Mouse (Mus musculus) adrenal gland, adult 8-10 months (tissue): ENCODE results near the gene Pcgf1. TPM values are rescaled to one million over a fixed set of nuclear protein-coding genes. Genes with fewer than 3 reads are reported as not detected.

Experiments used
- DNase-seq: peaks from one replicate; pipeline ENCODE4 v3.0.0; 2022
- total RNA-seq, 4 experiments: library from RNA; stranded (reverse); gene quantifications; 2 replicates each; pipeline ENCODE4 v1.2.4; 2022

Pcgf1 gene
- total RNA-seq, 4 experiments from 2014 or later, result 50.4 to 79.1 (median 66.0) TPM

DNA sequence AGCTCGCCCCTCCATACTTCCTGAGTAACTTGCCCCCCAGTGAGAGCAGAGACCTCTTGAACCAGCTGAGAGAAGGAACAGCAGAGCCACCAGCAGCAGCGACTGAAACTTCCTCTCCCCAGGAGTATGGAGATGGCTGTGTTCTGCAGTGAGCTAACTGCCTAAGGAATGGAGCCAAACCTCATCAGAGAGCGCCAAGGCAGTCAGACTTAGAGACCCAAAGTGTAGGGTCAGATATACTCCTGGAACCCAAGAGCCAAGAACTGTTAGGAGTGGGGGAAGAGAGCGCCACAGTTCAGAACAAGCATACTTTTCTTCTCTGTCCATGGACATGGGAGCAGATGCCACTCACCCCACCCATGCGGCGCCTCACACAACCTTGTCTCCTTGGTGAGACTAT is 11.2 kb upstream of the Pcgf1 start:
- DNase-seq, result no peak

DNA sequence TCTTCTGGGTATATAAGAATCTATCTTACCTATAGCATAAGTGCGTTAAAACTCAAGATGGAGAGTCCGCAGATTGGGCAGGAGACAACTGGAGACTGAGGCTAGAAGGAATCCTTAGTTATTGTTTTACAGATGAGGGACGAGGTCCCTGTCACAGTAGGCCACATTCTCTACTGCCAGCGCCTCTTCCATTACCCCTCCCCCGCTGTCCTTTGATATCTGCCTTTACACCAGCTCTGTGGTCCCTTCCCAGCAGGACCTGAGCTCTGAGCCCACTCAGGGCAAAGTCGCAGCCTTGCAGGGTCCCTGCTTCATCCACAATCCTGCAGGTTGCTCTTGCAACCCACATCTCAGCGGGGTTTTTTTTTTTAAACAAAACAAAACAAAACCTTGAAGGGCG is 9.4 kb upstream of the Pcgf1 start:
- no peak for DNase-seq

GRCm38 (mm10) chr6:83068706-83069487 is 8.8 kb upstream of the Pcgf1 start:
- no peak for DNase-seq

DNA sequence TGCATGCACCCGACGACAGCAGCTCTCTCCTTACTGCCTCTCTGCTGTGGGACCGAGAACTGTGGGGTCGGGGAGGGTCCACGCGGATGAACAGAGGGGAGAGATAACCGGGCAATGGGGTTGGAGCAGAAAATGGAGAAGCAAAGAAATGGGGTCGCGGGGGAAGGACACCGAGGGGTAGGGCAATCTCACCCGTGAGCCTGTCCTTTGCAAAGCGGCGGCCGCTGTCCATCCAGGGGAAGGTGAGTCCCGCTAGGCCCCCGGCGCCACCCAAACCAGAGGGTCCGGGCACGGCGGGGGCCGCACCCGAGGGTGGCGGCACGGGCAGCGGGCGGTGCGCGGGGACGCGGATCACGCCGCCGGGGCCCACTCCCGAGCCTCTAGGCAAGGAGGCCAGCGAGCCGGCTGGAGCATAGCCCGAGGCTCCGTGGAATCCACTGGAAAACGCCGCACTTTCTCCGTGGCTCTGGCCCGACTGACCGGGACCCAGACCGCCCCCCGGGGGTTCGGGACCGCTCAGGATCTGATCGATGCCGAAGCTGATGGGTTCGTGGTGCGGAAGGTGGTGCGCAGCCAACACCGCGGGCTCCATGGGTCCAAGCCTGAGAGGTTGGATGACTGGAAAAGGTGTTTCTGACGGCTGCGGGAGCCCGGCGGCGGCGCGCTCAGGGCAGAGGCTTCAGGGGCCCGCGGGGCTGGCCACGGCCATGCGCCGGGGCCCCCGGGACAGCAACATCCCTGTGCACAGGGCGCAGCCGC is 8.0 kb upstream of the Pcgf1 start:
- no peak for DNase-seq

- no peak for DNase-seq
Measured at GRCm38 (mm10) chr6:83070247-83070310, 7.6 kb upstream of the Pcgf1 start, which contains the start of gene Tlx2. Tlx2 (minus strand) TSS chr6:83070293.

DNA sequence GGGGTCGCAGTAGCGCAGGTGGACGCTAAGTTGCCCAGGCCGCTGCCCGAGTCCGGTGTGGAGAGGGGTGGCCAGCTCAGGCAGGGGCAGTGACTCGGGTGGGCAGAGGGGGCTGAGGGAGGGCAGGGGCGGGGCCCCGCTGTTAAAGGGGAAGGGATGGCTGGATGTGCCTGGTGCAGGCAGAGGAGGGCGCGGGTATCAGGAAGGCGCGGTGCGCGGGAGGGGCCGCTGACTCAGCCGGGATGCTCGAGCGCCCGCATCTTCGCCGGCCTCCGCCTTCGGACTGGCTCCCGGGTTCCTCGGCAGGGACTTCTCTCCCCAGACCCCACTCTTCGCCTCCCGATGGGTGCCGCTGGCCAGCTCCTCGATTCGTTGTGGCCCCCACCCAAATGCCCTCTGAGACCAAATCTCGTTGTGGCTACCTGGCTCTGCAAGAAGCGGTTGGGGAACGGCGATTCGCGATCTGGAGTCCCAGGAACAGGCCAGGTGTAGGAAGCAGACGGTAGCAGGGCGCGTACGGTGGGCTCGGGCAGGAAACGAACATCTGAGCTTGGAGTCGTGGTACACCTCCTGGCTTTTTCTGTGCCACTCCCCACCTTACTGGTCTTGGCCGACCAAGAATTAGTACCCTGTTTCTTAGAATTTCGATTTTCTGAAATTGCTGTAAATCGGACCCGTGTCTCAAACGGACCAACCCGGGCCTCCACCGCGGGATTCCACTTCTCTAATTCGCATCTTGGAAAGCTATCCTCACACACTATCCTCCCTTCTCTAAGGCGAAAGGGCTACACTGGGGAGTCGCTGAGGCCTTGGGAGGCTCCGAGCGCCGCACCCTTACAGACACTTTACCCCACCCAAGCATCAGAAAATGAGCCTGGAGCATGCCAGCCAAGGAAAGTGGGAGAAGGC is 7.1 kb upstream of the Pcgf1 start:
- no peak for DNase-seq

- DNase-seq, result no peak
Measured at GRCm38 (mm10) chr6:83071220-83071619, 6.4 kb upstream of the Pcgf1 start.

DNA sequence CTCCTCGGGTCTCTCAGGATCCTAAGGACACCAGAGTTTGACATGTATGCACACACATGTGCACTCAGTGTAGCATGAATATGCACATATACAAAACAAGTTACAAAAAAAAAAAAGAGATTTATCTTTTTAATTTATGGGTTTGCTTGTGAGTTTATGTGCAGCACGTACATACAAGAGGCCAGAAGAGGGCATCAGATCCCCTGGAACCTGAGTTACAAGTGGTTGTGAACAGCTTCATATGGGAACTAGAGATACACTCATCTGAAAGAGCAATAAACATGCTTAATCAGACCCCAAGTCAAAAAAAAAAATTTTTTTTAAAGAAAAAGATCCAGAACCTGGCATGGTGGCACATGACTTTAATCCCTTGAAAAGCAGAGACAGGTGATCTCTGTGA is 2.7 kb upstream of the Pcgf1 start:
- no peak for DNase-seq

DNA sequence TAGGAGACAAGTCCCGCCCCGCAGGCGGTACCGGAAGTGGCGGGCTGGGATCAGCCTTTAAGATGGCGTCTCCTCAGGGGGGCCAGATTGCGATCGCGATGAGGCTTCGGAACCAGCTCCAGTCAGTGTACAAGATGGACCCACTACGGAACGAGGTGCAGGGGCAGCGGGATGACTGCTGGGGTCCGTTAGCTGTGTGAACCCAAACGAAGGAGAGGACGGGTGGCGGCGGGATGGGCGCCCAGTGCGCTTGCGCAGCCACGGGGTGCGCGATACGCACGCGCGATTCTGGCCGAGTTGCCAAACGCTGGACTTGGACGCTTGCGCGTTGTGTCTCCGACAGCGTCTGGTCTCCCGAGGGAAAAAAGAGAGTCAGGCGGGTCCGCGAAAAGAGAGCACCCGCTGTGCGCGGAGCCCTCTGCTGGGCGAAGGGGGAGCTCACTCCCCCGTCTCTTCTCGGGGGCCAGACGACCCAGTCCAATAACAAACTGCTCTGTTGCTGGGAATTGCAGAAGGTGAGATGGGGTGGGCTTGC is 722 bp downstream of the Pcgf1 start:
- peak; percentile 98 for DNase-seq

- no peak for DNase-seq
Measured at GRCm38 (mm10) chr6:83080210-83080609, 2.5 kb downstream of the Pcgf1 start.

GRCm38 (mm10) chr6:83083497-83083896 is 5.8 kb downstream of the Pcgf1 start:
- DNase-seq, result no peak

DNA sequence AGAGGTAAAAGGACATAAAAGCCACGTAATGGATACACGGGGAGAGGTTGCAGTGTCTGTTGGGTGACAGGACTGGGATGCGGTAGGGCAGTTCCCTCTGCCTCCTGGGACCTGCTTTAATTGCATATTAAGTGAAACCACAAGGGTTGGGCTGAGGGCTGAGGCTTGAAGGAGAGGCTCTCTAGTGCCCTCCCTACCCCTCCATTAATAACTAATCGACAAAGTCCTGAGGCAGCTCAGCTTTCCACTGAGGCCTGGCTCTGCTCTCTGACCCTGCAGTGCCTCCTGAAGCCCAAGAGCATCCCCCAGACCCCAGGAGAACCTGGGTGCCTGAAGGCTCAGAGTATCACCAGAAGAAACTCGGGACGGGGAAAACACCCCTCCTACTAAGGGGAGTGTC is 6.8 kb downstream of the Pcgf1 start:
- no peak for DNase-seq

GRCm38 (mm10) chr6:83086121-83087035 is 8.7 kb downstream of the Pcgf1 start, which contains the start of gene Lbx2:
Lbx2 (plus strand) TSS chr6:83086367.
- no peak for DNase-seq

DNA sequence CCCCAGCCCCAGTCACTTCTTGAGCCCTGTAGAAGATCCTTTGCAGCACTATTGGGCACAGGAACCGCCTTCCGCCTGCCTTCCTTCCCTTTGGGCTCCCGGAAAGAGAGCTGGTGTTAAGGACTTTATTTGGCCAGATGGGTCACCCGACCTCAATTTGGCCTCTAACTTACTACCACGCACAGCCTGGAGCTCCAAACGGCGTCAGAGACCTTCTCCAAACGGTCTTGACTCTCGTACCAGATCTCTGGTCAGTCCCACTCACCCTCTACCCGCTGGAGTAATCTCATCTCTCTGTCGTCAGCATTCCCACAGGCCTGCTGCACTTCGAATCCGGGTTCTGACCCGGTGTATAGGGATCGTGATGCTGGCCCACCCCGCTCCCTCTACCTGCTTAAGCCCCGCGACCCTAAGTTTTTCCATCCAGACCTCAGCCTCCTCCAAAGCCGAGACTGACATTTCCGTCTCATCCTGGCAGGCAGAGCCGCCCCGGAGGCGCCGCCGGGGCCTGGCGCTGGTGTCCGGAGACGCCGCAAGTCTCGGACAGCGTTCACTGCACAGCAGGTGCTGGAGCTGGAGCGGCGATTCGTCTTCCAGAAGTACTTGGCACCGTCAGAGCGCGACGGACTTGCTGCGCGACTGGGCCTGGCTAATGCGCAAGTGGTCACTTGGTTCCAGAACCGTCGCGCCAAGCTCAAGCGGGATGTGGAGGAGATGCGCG is 9.7 kb downstream of the Pcgf1 start:
- no peak for DNase-seq

GRCm38 (mm10) chr6:83087926-83088260 is 10.2 kb downstream of the Pcgf1 start:
- DNase-seq, result no peak

DNA sequence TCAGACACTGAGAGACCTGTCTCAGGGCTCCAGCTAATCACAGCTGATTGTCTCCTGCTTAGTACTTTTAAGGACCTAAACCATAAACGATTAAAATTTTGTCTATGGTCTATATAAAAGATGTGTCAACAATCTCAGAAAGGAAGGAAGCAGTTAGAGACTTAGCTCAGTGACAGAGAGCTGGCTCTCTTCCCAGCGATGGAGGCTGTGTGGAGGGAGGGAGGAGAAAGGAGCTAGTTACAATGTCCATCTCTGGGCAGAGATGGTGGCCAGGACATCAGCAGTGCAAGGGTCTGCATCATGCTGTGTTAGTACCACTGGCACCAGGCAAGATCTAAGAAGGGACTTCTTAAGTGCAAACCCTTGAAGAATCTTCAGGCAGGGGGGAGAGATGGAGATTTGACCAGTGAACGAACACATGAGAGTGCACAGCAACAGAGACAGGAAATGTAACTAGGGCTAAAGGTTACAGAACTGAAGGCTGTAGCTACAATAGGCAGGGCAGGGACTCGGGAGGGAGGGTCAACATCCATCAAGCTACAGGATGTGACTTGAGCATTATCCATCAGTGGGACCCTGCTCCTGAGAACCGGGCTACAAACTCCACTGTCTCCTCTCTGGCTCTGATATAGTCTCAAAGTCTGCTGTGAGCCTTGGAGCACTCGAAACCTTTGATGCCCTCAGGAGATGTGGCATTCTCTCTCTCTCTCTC is 14.9 kb downstream of the Pcgf1 start:
- DNase-seq, result no peak

- DNase-seq, result no peak
Measured at GRCm38 (mm10) chr6:83095968-83096367, 18.3 kb downstream of the Pcgf1 start.

DNA sequence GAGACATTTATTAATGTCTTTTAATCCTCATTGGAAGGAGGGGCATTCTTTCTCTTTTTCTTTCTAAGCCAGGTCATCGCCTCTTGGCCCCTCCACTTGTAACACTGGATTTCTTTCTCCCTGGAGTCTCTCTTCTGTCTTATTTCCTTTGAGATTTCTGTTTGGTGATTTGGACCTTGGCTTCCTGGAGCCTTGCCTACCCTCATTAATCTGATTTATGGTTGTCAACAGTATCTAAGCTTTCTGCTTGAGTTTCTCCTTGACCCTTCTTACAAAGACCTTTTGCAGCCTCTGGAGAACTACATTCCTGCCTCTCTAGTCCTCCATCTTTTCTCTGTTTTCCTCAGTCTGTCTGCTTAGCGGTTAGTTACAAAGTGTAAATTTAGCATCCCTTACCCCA is 20.7 kb downstream of the Pcgf1 start:
- peak; percentile 72 for DNase-seq

GRCm38 (mm10) chr6:83101316-83101687 is 23.6 kb downstream of the Pcgf1 start, which contains the start of the genes Ccdc142 and Gm42688:
Ccdc142 (plus strand) TSS chr6:83101601.
Gm42688 (plus strand) TSS chr6:83101617.
- peak; percentile 92 for DNase-seq

DNA sequence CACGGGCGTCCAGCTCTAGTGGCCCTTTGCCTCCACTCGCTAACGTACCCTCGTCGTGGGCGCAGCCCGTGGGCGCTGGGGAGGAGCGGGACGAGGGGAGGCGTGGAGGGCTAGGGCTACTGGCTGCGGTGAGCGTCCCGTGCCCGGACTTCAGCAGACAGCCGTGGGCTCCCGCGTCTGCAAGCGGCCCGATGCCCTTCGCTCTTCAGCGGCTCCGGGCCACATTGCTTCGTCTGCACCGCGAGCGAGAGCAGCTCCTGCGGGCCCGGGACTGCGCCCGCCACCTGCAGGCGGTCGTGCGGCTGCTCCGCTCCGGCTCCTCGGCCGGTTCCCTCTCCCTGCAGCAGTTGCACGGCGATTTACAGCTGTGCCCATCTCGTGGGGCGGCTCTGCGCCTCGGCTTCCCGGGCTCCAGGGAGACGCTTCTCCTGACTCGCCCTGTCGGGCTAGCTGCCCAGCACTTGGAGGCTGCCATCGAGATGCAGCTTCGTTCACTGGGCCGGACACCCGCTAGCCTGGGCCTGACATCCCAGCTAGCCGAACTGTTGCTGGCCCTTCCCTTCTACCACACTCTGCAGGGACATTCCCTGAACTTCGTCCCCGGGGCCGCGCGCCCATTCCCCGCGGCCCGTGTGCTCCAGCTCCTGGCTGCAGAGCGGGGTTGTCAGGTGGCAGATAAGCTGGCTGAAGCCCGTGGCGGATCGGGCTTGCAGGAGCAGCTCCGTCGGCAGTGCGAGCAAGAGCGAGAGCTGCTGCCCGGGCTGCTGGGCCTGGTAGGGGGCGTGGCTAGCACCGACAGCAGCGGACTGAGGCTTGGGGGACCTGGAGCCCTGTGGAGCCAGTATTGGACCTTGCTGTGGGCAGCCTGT is 24.3 kb downstream of the Pcgf1 start:
- no peak for DNase-seq
